Mouse (Mus musculus): Measurements from ENCODE around the gene Gas6.

DNA sequence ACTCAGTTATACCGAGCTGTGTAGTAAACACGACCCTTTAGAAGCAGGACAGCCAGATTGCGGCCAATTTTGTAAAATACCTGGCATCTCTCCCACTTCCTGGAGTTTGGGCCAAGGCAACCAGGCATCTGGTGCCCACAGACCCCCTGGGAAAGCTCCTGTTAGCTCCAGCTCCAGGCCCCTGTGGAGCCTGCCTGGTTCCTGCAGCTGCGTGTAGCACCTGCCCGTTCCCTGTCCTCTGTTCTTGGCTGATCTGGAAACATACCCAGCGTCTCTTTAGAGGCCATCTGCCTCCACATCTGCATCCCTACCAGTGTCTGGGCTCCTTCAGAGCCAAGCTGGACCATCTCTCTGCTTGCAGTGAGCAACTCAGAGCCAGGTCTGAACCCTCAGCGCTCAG is 63.9 kb downstream of the Gas6 start:
- TF ChIP-seq CTCF (IDR thresholded peaks at IDR 0.05) (no peak), EP300 (IDR thresholded peaks at IDR 0.05) (no peak)
